Mouse (Mus musculus): ENCODE measurements at regions not wholly inside any gene's neighbourhood (a gene's known extent, or its start where the extent isn't known, plus 50 kb on each side); places are given as distances from the start of the nearest gene placed in this dataset.

DNA sequence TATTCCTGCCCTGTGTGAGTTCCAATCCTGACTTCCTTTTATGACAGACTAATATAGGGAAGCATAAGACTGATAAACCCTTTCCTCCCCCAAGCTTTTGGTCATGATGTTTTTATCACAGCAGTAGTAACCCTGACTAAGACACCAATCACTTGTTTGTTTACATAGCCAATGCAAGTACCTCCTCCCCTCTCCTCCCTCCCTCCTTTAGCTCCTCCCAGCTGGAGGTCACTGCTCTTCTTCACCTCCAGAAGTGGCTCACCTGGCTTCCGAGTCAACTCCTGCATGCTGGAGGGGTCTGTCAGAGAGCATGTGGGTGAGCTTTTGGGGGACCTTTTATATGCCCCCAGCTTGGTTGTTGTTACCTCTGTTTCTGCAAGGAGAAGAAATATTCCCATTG is 67.3 kb upstream of the Vps8 start:
- Histone ChIP-seq H3K4me3 (ENCODE audit: insufficient read depth, low read length) (no peak overlapping the region), H3K27ac (ENCODE audit: insufficient read depth, low read length) (no peak overlapping the region), H3K4me1 (ENCODE audit: control insufficient read depth, insufficient read depth, low read length) (peaks cover 14% of the 10 kb centered on the region)
- TF ChIP-seq POLR2A (IDR thresholded peaks at IDR 0.05; ENCODE audit: low read depth, low read length) (no peak), CTCF (IDR thresholded peaks at IDR 0.05; ENCODE audit: borderline replicate concordance, insufficient read depth, low read length) (no peak)

DNA sequence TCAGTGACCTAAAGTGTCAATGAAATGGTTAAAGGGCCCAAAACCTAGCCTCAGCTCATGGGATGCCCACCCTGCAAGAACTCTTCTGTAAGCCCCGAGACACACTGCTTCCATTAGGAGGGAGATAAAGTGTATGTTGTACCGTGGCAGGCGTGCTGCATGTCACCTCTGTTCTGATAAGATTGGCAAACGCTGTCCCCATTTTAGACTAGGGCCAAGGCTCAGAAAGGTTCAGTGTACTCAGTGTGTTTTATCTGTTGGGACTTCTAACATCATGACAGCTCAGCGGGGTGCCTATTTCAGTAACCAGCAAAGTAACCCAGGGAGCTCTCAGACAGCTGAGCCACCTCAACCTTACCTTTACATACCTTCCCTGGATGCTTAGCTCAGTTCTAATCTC is 65.5 kb upstream of the Vps8 start:
- Histone ChIP-seq H3K4me3 (ENCODE audit: insufficient read depth, low read length) (no peak overlapping the region), H3K27ac (ENCODE audit: insufficient read depth, low read length) (no peak overlapping the region), H3K4me1 (ENCODE audit: control insufficient read depth, insufficient read depth, low read length) (peaks cover 16% of the 10 kb centered on the region)
- TF ChIP-seq CTCF (IDR thresholded peaks at IDR 0.05; ENCODE audit: borderline replicate concordance, insufficient read depth, low read length): no peak
- TF ChIP-seq POLR2A (IDR thresholded peaks at IDR 0.05; ENCODE audit: low read depth, low read length): no peak

DNA sequence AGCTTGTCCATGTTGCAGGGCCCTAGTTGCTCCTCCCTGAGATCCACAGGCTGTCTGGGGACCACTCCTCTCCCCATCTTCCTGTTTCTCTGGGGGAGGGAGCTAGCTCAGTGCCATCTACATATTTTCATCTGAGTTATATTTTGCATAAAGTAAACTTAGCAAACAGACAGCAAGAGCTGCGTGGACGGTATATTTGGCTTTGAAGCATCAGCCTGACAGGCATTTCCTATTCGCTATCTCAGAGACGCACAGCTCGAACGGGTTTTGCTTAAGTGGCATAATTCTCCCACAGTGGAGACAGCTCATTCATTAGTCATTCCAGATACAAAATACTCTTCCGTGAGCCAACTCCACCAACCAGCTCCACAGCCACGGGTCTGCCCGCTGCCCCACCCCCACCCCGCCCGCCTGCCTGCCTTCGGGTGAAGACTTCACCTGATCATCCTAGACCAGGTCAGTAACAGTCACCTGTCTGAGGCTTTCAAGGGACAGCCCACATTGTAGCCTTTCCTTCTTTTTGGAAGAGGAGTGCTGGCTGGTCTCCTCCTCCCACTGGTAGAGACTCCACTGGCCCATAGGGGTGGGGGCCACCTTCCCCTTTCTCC is 64.5 kb upstream of the Vps8 start:
- peaks cover 11% of the 10 kb centered on the region; the same call in 1 of the 2 replicates for H3K4me1 ChIP-seq (ENCODE audit: control insufficient read depth, insufficient read depth, low read length)
- no peak overlapping the region for H3K27ac ChIP-seq (ENCODE audit: insufficient read depth, low read length)
- no peak overlapping the region for H3K4me3 ChIP-seq (ENCODE audit: insufficient read depth, low read length)
- no peak for TF ChIP-seq POLR2A (IDR thresholded peaks at IDR 0.05; ENCODE audit: low read depth, low read length)
- TF ChIP-seq CTCF (IDR thresholded peaks at IDR 0.05; ENCODE audit: borderline replicate concordance, insufficient read depth, low read length): no peak

DNA sequence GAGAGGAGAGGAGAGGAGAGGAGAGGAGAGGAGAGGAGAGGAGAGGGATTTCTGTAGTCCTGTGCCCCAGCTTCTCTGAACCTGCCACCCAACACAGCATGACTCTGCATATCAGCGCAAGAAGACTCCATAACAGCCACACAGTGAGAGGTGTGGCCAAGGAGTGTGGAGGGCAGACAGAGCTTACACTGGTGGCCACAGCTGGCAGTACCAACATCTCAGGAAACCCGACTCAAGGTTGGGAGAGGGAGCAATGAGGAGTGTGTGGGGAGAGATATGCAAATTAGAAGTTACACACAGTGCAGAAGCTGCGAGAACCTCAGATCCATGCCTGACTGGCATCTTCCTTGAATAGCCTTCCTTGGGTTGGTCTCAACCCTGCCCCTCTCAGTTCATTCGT is 63.5 kb upstream of the Vps8 start:
- Histone ChIP-seq H3K4me3 (ENCODE audit: insufficient read depth, low read length) (no peak overlapping the region), H3K27ac (ENCODE audit: insufficient read depth, low read length) (no peak overlapping the region), H3K4me1 (ENCODE audit: control insufficient read depth, insufficient read depth, low read length) (0 out of 2 replicates have a peak, but pooled peaks cover 7% of the 10 kb centered on the region)
- TF ChIP-seq CTCF (IDR thresholded peaks at IDR 0.05; ENCODE audit: borderline replicate concordance, insufficient read depth, low read length) (no peak), POLR2A (IDR thresholded peaks at IDR 0.05; ENCODE audit: low read depth, low read length) (no peak)

GRCm38 (mm10) chr16:21361406-21361805 is 61.5 kb upstream of the Vps8 start:
- no peak for TF ChIP-seq POLR2A (IDR thresholded peaks at IDR 0.05; ENCODE audit: low read depth, low read length)
- TF ChIP-seq CTCF (IDR thresholded peaks at IDR 0.05; ENCODE audit: borderline replicate concordance, insufficient read depth, low read length): no peak
- Histone ChIP-seq H3K4me3 (ENCODE audit: insufficient read depth, low read length) (no peak overlapping the region), H3K27ac (ENCODE audit: insufficient read depth, low read length) (no peak overlapping the region), H3K4me1 (ENCODE audit: control insufficient read depth, insufficient read depth, low read length) (0 out of 2 replicates have a peak, but pooled peaks cover 7% of the 10 kb centered on the region)

GRCm38 (mm10) chr16:21362663-21363367 is 60.1 kb upstream of the Vps8 start:
- no peak overlapping the region for H3K27ac ChIP-seq (ENCODE audit: insufficient read depth, low read length)
- TF ChIP-seq POLR2A (IDR thresholded peaks at IDR 0.05; ENCODE audit: low read depth, low read length) (no peak), CTCF (IDR thresholded peaks at IDR 0.05; ENCODE audit: borderline replicate concordance, insufficient read depth, low read length) (no peak)
- no peak overlapping the region for H3K4me3 ChIP-seq (ENCODE audit: insufficient read depth, low read length)
- 0 out of 2 replicates have a peak, but pooled peaks cover 7% of the 10 kb centered on the region for H3K4me1 ChIP-seq (ENCODE audit: control insufficient read depth, insufficient read depth, low read length)

DNA sequence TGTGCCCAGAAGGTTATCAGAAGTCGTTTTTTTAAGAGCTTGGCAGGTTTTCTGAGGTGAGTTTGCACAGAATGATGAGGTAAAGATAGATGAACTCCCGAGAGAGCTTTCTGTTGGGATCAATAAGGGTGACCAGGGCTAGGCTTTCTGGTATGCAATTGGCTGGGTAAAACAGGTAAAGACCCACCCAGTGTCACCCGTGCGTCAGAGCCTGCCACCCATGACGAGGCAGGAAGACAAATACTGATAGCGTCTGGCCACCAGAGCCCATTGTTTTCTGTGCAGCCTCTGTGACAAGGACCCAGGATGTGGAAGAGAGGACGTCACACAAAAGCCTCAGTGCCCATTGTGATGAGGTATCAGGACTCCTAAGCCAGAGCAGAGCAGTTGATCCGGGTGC is 58.0 kb upstream of the Vps8 start:
- H3K27ac ChIP-seq (ENCODE audit: insufficient read depth, low read length): no peak overlapping the region
- H3K4me3 ChIP-seq (ENCODE audit: insufficient read depth, low read length): no peak overlapping the region
- TF ChIP-seq CTCF (IDR thresholded peaks at IDR 0.05; ENCODE audit: borderline replicate concordance, insufficient read depth, low read length) (no peak), POLR2A (IDR thresholded peaks at IDR 0.05; ENCODE audit: low read depth, low read length) (no peak)
- 0 out of 2 replicates have a peak, but pooled peaks cover 2% of the 10 kb centered on the region for H3K4me1 ChIP-seq (ENCODE audit: control insufficient read depth, insufficient read depth, low read length)

DNA sequence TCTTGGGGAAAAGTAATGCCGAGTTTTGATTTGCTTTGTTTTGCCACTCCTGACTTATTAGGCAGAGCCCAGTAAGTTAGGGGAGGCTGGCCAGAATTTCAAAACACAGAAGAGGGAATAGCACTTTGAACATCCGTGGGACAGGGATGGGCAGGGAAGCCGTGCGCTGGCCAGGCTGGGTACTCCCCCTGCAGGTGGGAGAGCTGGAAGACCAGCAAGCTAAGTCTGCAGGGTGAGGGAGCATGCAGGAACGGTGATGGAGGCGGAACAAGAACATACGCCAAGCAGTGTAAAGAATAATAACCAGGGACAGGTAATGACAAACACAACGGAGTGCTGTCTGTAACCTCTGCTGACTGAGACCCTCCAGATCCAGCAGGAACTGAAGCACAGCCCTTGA is 55.5 kb upstream of the Vps8 start:
- H3K27ac ChIP-seq (ENCODE audit: insufficient read depth, low read length): no peak overlapping the region

DNA sequence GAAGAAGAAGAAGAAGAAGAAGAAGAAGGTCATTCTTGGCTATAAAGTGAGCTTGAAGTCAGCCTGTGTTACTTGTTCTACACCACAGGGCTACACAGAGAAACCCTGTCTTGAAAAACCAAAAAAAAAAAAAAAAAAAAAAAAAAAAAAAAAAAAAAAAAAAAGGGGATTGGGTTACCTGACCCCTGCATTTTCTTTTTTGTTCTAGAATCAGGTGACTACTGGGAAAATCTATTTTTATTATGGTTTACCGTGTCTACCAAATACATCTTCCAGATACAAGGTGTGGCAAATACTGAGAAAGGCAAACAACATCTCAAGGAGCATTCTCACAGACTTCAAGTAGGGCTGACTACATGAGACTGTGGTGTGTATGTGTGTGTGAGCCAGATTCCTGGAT is 54.1 kb upstream of the Vps8 start:
- no peak overlapping the region for H3K4me3 ChIP-seq (ENCODE audit: insufficient read depth, low read length)
- no peak overlapping the region for H3K27ac ChIP-seq (ENCODE audit: insufficient read depth, low read length)
- TF ChIP-seq CTCF (IDR thresholded peaks at IDR 0.05; ENCODE audit: borderline replicate concordance, insufficient read depth, low read length) (no peak), POLR2A (IDR thresholded peaks at IDR 0.05; ENCODE audit: low read depth, low read length) (no peak)
- H3K4me1 ChIP-seq (ENCODE audit: control insufficient read depth, insufficient read depth, low read length): no peaks in the 10 kb centered on the region

More for the DNA sequence above, 55.5 kb upstream of the Vps8 start:
- Histone ChIP-seq H3K4me3 (ENCODE audit: insufficient read depth, low read length) (no peak overlapping the region), H3K4me1 (ENCODE audit: control insufficient read depth, insufficient read depth, low read length) (no peaks in the 10 kb centered on the region)
- TF ChIP-seq CTCF (IDR thresholded peaks at IDR 0.05; ENCODE audit: borderline replicate concordance, insufficient read depth, low read length) (peak; percentile 85), POLR2A (IDR thresholded peaks at IDR 0.05; ENCODE audit: low read depth, low read length) (no peak)
